Mouse (Mus musculus): ENCODE results near the gene Guca2a. TPM values are rescaled to one million over a fixed set of nuclear protein-coding genes. Genes with fewer than 3 reads are reported as not detected.

Guca2a gene
- polyA plus RNA-seq, 1 experiment from 2014 or later: not detected

DNA sequence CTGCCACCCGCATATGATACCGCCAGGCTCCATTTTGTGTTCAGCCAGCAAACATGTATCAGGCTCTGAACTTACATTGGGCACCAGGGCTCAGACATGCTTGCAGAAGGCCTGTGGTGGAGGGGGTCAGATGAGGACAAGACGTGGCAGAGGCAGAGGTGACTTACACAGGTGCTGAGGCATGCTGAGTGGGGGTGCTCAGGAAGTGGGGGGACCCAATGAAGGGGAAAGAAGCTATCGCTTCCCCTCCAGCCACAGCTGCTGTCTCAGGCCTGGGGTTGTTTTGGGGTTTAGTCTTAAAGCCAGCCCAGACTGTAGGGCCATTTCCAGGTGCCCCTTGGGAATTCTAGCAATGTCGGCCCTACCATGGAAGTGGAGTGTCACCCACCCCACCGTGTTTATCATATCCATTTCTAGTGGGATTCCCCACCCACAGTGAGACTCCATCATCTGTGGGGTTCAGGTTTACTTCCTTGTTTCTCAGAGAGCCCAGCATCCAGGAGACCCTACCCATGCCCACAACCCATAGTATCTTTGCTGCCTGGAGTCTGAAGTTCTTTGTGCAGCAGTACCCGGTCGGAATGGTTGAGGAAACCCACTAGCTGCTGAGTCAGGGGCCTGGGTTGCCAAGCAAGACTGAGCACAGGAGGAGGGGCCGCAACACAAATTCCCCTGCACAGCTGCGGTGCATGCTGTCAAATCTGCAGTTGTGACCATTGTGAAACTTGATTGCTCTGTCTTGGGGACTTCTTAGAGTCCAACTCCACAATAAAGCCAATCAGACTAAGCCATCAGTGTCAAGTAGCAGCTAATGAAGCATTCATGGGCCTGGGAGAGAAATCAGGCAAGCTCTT is 32.1 kb downstream of the Guca2a start:
- Histone ChIP-seq H3K9ac (no peak overlapping the region), H3K4me3 (no peak overlapping the region), H3K4me2 (no peak overlapping the region), H3K27me3 (no peaks in the 10 kb centered on the region), H3K36me3 (no peaks in the 10 kb centered on the region), H3K9me3 (no peaks in the 10 kb centered on the region), H3K4me1 (peaks cover 6% of the 10 kb centered on the region; the same call in 1 of the 2 replicates), H3K27ac (no peak overlapping the region)
- 66% methylated on average over 10 of the region's 10 CpGs for WGBS
- ATAC-seq (ENCODE audit: insufficient number of reproducible peaks, insufficient read depth, low FRiP score, low TSS enrichment, low read depth): no peak

DNA sequence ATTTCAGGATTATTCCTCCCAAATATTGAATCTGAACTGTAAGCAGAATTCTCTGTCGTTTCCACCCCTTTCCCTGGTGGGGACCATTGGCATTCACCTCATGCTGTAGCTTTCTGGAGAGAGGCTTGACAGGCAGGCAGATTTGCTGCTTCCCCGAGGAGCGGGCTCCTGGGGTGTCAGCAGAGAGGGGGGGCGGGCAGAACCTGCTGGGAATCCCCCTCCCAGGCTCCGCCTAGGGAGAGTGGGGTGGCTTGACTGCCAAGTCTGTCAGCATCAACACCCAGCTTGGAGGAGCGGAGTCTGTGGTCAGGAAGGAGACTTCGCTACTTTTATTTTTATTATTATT is 32.7 kb downstream of the Guca2a start:
- no peak overlapping the region for H3K4me3 ChIP-seq
- WGBS: 45% methylated on average over 7 of the region's 7 CpGs
- ATAC-seq (ENCODE audit: insufficient number of reproducible peaks, insufficient read depth, low FRiP score, low TSS enrichment, low read depth): no peak

DNA sequence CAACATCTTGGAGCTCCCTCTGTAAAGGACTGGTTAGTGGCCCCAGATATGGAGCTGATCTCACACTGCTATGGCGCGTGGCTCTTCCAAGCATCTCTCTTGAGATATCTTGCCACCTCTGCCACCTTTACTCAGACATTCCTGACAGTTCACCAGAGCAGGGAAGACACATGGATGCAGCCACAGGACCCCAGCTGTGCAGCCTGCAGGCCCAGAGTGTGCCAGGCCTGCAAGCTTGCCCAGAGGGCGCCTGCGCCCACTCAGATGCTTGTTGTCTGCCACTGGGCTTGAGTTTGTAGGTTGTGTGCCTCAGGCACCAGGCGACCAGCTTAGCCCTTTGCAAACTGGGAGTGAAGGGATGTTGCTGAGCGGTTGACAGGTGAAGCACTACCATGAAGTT is 33.2 kb downstream of the Guca2a start:
- Histone ChIP-seq H3K9me3 (no peaks in the 10 kb centered on the region), H3K27me3 (no peaks in the 10 kb centered on the region), H3K4me1 (peaks cover 6% of the 10 kb centered on the region; the same call in 1 of the 2 replicates), H3K27ac (no peak overlapping the region), H3K36me3 (no peaks in the 10 kb centered on the region), H3K4me2 (no peak overlapping the region), H3K9ac (no peak overlapping the region), H3K4me3 (no peak overlapping the region)
- ATAC-seq (ENCODE audit: insufficient number of reproducible peaks, insufficient read depth, low FRiP score, low TSS enrichment, low read depth): no peak
- WGBS: 86% methylated on average over 6 of the region's 6 CpGs

More for the DNA sequence above, 32.7 kb downstream of the Guca2a start:
- no peak overlapping the region for H3K4me2 ChIP-seq
- H3K36me3 ChIP-seq: no peaks in the 10 kb centered on the region
- H3K27ac ChIP-seq: no peak overlapping the region
- H3K9me3 ChIP-seq: no peaks in the 10 kb centered on the region
- no peaks in the 10 kb centered on the region for H3K27me3 ChIP-seq
- H3K9ac ChIP-seq: no peak overlapping the region
- peaks cover 6% of the 10 kb centered on the region; the same call in 1 of the 2 replicates for H3K4me1 ChIP-seq

GRCm38 (mm10) chr4:119671164-119671563 is 33.7 kb downstream of the Guca2a start:
- peaks cover 6% of the 10 kb centered on the region; the same call in 1 of the 2 replicates for H3K4me1 ChIP-seq
- WGBS: 92% methylated on average over 9 of the region's 9 CpGs
- no peak overlapping the region for H3K9ac ChIP-seq
- no peak for ATAC-seq (ENCODE audit: insufficient number of reproducible peaks, insufficient read depth, low FRiP score, low TSS enrichment, low read depth)
- no peaks in the 10 kb centered on the region for H3K27me3 ChIP-seq
- H3K4me2 ChIP-seq: no peak overlapping the region
- no peak overlapping the region for H3K4me3 ChIP-seq
- H3K9me3 ChIP-seq: no peaks in the 10 kb centered on the region
- no peaks in the 10 kb centered on the region for H3K36me3 ChIP-seq
- no peak overlapping the region for H3K27ac ChIP-seq

DNA sequence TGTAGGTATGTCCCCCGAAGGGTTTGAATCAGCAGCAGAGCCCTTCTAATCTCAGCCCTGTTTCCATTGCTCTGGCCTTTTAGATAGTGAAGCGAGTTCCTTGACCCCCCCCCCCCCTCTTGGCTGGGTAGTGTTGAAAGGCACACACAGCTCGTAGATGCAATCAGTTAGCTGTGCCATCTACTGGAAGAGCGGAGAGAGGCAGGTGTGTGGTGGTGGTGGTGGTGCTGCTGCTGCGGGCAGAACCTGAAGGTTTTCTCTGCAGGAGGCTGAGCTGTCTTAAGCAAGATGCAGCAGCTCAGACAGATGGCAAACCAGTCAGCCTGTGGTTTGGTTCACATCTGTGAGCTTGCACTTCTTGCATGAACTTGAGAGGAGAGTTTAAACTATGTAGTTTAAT is 35.2 kb downstream of the Guca2a start:
- Histone ChIP-seq H3K27ac (no peak overlapping the region), H3K4me3 (no peak overlapping the region), H3K9me3 (no peaks in the 10 kb centered on the region), H3K4me2 (no peak overlapping the region), H3K4me1 (peaks cover 6% of the 10 kb centered on the region; the same call in 1 of the 2 replicates), H3K36me3 (no peaks in the 10 kb centered on the region), H3K9ac (no peak overlapping the region), H3K27me3 (no peaks in the 10 kb centered on the region)
- WGBS: 31% methylated on average over 5 of the region's 5 CpGs
- ATAC-seq (ENCODE audit: insufficient number of reproducible peaks, insufficient read depth, low FRiP score, low TSS enrichment, low read depth): no peak

GRCm38 (mm10) chr4:119682596-119682995 is 45.1 kb downstream of the Guca2a start:
- Histone ChIP-seq H3K4me1 (no peaks in the 10 kb centered on the region), H3K9ac (no peak overlapping the region), H3K36me3 (no peaks in the 10 kb centered on the region), H3K27ac (no peak overlapping the region), H3K27me3 (no peaks in the 10 kb centered on the region), H3K4me2 (no peak overlapping the region), H3K4me3 (no peak overlapping the region), H3K9me3 (no peaks in the 10 kb centered on the region)
- no peak for ATAC-seq (ENCODE audit: insufficient number of reproducible peaks, insufficient read depth, low FRiP score, low TSS enrichment, low read depth)
- 63% methylated on average over 5 of the region's 5 CpGs for WGBS

- Histone ChIP-seq H3K4me3 (no peak overlapping the region), H3K27ac (no peak overlapping the region), H3K27me3 (no peaks in the 10 kb centered on the region), H3K9ac (no peak overlapping the region), H3K36me3 (no peaks in the 10 kb centered on the region), H3K4me1 (no peaks in the 10 kb centered on the region), H3K9me3 (no peaks in the 10 kb centered on the region), H3K4me2 (no peak overlapping the region)
- ATAC-seq (ENCODE audit: insufficient number of reproducible peaks, insufficient read depth, low FRiP score, low TSS enrichment, low read depth): no peak
- 91% methylated on average over 2 of the region's 2 CpGs for WGBS
Observed at GRCm38 (mm10) chr4:119685746-119686145, 48.2 kb downstream of the Guca2a start.

Other genes starting within 250 kb of the Guca2a start
- gene Ccdc30, start 222.2 kb upstream of the Guca2a start, polyA plus RNA-seq (2015; fragmentation: Nextera tagmentation; extraction: Ambion mirVana): 5.0 and 6.4 TPM in 2 replicates
- 28.3 and 32.2 TPM in 2 replicates for gene Ppcs, start 215.3 kb upstream of the Guca2a start, polyA plus RNA-seq (2015; fragmentation: Nextera tagmentation; extraction: Ambion mirVana)
- 0.63 TPM in 1 of 2 replicates, not detected in the other for gene Zmynd12, start 214.9 kb upstream of the Guca2a start, polyA plus RNA-seq (2015; fragmentation: Nextera tagmentation; extraction: Ambion mirVana)
- 0.61 and 1.2 TPM in 2 replicates for gene Rimkla, start 145.1 kb upstream of the Guca2a start, polyA plus RNA-seq (2015; fragmentation: Nextera tagmentation; extraction: Ambion mirVana)
- 27.1 and 29.6 TPM in 2 replicates for gene Foxj3, start 100.7 kb upstream of the Guca2a start, polyA plus RNA-seq (2015; fragmentation: Nextera tagmentation; extraction: Ambion mirVana)
- 5.1 and 5.7 TPM in 2 replicates for gene Frg2f1, start 98.2 kb upstream of the Guca2a start, polyA plus RNA-seq (2015; fragmentation: Nextera tagmentation; extraction: Ambion mirVana)
- 3.5 TPM in 1 of 2 replicates, not detected in the other for gene Guca2b, start 21.2 kb downstream of the Guca2a start, polyA plus RNA-seq (2015; fragmentation: Nextera tagmentation; extraction: Ambion mirVana)
- 3.6 and 3.7 TPM in 2 replicates for gene Hivep3, start 96.1 kb downstream of the Guca2a start, polyA plus RNA-seq (2015; fragmentation: Nextera tagmentation; extraction: Ambion mirVana)